Mouse (Mus musculus) G1E (cell line): ENCODE results near the gene Zfp879.

Experiments
- CTCF ChIP-seq: IDR thresholded peaks from 2 replicates; pipeline ENCODE4 v1.5.1; 2012; ENCODE audit warnings: low read depth, low read length, inconsistent platforms, mixed read lengths
- GATA1 ChIP-seq: IDR thresholded peaks from 2 replicates; pipeline ENCODE4 v1.6.1; 2012; ENCODE audit warnings: borderline replicate concordance, low read length, inconsistent platforms, mixed read lengths
- GATA2 ChIP-seq: IDR thresholded peaks from 2 replicates; pipeline ENCODE4 v1.6.1; 2012; ENCODE audit warnings: low read depth, low read length, inconsistent platforms, borderline replicate concordance
- POLR2AphosphoS5 ChIP-seq: IDR thresholded peaks from 2 replicates; pipeline ENCODE4 v1.6.1; 2012; ENCODE audit warnings: low read depth, low read length, inconsistent platforms; ENCODE audit not compliant: insufficient replicate concordance
- TAL1 ChIP-seq: conservative IDR thresholded peaks from 2 replicates; pipeline ENCODE4 v1.6.1; 2012; ENCODE audit warnings: low read depth, low read length, inconsistent platforms, mixed read lengths

- no peak for TF ChIP-seq CTCF
- TF ChIP-seq GATA1: no peak
- TF ChIP-seq TAL1: no peak
- no peak for TF ChIP-seq GATA2
- no peak for TF ChIP-seq POLR2AphosphoS5
Measured at GRCm38 (mm10) chr11:50850989-50851601, 9.7 kb upstream of the Zfp879 start.
